Mouse (Mus musculus) lung, embryonic 16.5 days (tissue): Measurements from ENCODE around the gene Myo18a. TPM values are rescaled to one million over a fixed set of nuclear protein-coding genes. Genes with fewer than 3 reads are reported as not detected.

Source experiments
- ATAC-seq: fragments of 200-750 bp; cut with Nextera tagmentation; 2 replicates; pipeline ENCODE4 v1.8.0; 2017; ENCODE audit warnings: low read depth, mild to moderate bottlenecking, moderate library complexity
- H3K27ac ChIP-seq: fragments of 300-500 bp; sonication (generic); 2 replicates; pipeline ENCODE4 v1.5.1; 2014; ENCODE audit warnings: mild to moderate bottlenecking, control low read depth, low read length
- H3K27me3 ChIP-seq: fragments of 300-500 bp; sonication (generic); 2 replicates; pipeline ENCODE4 v1.6.1; 2014; ENCODE audit warnings: low read depth, low read length, mixed read lengths; ENCODE audit not compliant: control insufficient read depth, insufficient read depth
- H3K36me3 ChIP-seq: fragments of 300-500 bp; sonication (generic); 2 replicates; pipeline ENCODE4 v1.6.1; 2014; ENCODE audit warnings: low read length; ENCODE audit not compliant: control insufficient read depth, insufficient read depth
- H3K4me1 ChIP-seq: fragments of 300-500 bp; sonication (generic); replicated peaks from 2 replicates; pipeline ENCODE4 v1.6.1; 2014; ENCODE audit warnings: low read length, mixed read lengths; ENCODE audit not compliant: control insufficient read depth, insufficient read depth
- H3K4me2 ChIP-seq: fragments of 300-500 bp; sonication (generic); 2 replicates; pipeline ENCODE4 v1.6.1; 2014; ENCODE audit warnings: low read depth, low read length, control low read depth
- H3K4me3 ChIP-seq: fragments of 300-500 bp; sonication (generic); 2 replicates; pipeline ENCODE4 v1.5.1; 2014; ENCODE audit warnings: mild to moderate bottlenecking, low read length, control low read depth
- H3K9ac ChIP-seq: fragments of 300-500 bp; sonication (generic); 2 replicates; pipeline ENCODE4 v1.6.1; 2014; ENCODE audit warnings: low read length, control low read depth
- H3K9me3 ChIP-seq: fragments of 300-500 bp; sonication (generic); 2 replicates; pipeline ENCODE4 v1.6.1; 2016; ENCODE audit warnings: low read length; ENCODE audit not compliant: control insufficient read depth
- WGBS: fragments of 180-500 bp; shearing (Covaris S2); extraction: QIAGEN DNeasy Blood & Tissue Kit; methylation state at CpG from one replicate; pipeline ENCODE4 v1.1.7; 2014; 5-methylcytosine and 5-hydroxymethylcytosine counted together
- polyA plus RNA-seq: library from polyadenylated mRNA; unstranded; fragments of >200 nt; fragmentation: Nextera tagmentation; extraction: Ambion mirVana; gene quantifications from 2 replicates; pipeline ENCODE4 v1.2.1, GENCODE M21; 2015

Myo18a gene
- polyA plus RNA-seq, 1 experiment from 2014 or later = 39.0 TPM

DNA sequence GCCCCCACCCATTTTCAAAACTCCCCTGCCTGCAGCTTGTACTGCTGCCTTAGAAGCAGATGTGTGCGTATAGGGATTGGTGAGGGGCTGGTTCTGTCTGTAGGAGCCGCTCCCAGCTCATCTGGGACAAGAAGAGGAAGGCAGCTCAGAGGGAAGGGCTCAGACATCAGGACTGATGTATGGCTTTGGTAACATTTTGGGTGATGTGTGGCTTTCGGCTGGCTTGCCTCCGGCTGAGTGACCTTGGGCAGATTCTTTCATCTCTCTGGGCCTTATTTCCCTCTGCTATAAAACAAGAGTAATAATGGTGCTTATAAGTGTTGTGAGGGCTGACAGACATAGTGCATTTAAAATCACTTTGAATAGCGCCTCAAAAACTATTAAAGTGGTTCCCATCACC lies 26.5 kb downstream of the Myo18a start:
- Histone ChIP-seq H3K9ac (no peak overlapping the region), H3K4me3 (no peak overlapping the region), H3K27ac (peak overlapping the region; percentile 29; the same call in 1 of the 2 replicates), H3K27me3 (no peaks in the 10 kb centered on the region), H3K4me2 (no peak overlapping the region), H3K4me1 (peaks cover 59% of the 10 kb centered on the region), H3K36me3 (no peaks in the 10 kb centered on the region), H3K9me3 (no peaks in the 10 kb centered on the region)
- no peak for ATAC-seq
- WGBS = 82% methylated on average over 5 of the region's 5 CpGs

- H3K4me2 ChIP-seq = no peak overlapping the region
- H3K27ac ChIP-seq = peak overlapping the region; percentile 97
- no peaks in the 10 kb centered on the region for H3K36me3 ChIP-seq
- no peaks in the 10 kb centered on the region for H3K27me3 ChIP-seq
- no peak overlapping the region for H3K4me3 ChIP-seq
- no peaks in the 10 kb centered on the region for H3K9me3 ChIP-seq
- peak overlapping the region; percentile 27 for H3K9ac ChIP-seq
- WGBS = 11% methylated on average over 9 of the region's 9 CpGs
- no peak for ATAC-seq
- peaks cover 51% of the 10 kb centered on the region for H3K4me1 ChIP-seq
Observed at GRCm38 (mm10) chr11:77790286-77790685, 27.2 kb downstream of the Myo18a start.

DNA sequence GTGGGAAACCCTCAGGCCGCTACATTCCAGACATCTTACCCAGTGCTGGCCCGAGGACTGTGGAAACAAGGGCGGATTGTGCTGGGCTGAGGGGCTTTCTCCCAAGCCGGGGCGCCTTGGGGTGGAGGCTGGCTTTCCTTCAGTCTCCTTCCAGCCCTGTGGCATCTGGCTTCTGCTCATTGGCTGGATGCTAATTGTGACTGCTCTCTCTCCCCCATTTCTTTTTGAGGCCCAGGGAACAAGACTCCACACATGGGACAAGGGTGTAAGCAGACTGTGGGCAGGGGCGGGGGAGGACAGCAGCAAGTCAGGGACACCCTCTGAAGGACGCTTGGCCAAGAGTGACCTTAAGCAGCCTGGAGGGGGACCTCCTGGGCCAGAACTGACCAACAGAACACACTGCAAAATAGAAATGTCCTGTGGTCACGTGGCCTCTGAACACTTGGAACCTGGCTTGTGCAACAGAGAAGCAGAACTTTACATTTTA lies 28.2 kb downstream of the Myo18a start:
- H3K4me3 ChIP-seq = no peak overlapping the region
- no peaks in the 10 kb centered on the region for H3K36me3 ChIP-seq
- peak overlapping the region; percentile 27 for H3K9ac ChIP-seq
- ATAC-seq = peak; percentile 24; the same call in 1 of the 2 replicates
- peak overlapping the region; percentile 97 for H3K27ac ChIP-seq
- H3K9me3 ChIP-seq = no peaks in the 10 kb centered on the region
- no peaks in the 10 kb centered on the region for H3K27me3 ChIP-seq
- WGBS = 30% methylated on average over 8 of the region's 8 CpGs
- H3K4me1 ChIP-seq = peaks cover 41% of the 10 kb centered on the region
- no peak overlapping the region for H3K4me2 ChIP-seq

GRCm38 (mm10) chr11:77791752-77792565 lies 28.9 kb downstream of the Myo18a start:
- 23% methylated on average over 12 of the region's 12 CpGs for WGBS
- Histone ChIP-seq H3K27me3 (no peaks in the 10 kb centered on the region), H3K9me3 (no peaks in the 10 kb centered on the region), H3K27ac (peak overlapping the region; percentile 97), H3K9ac (peak overlapping the region; percentile 8; the same call in 1 of the 2 replicates), H3K4me3 (no peak overlapping the region), H3K4me2 (peak overlapping the region; percentile 52; the same call in 1 of the 2 replicates), H3K4me1 (peaks cover 37% of the 10 kb centered on the region), H3K36me3 (no peaks in the 10 kb centered on the region)
- ATAC-seq = peak; percentile 78

GRCm38 (mm10) chr11:77792566-77792909 lies 29.5 kb downstream of the Myo18a start:
- 47% methylated on average over 7 of the region's 7 CpGs for WGBS
- peak overlapping the region; percentile 52 for H3K4me2 ChIP-seq

DNA sequence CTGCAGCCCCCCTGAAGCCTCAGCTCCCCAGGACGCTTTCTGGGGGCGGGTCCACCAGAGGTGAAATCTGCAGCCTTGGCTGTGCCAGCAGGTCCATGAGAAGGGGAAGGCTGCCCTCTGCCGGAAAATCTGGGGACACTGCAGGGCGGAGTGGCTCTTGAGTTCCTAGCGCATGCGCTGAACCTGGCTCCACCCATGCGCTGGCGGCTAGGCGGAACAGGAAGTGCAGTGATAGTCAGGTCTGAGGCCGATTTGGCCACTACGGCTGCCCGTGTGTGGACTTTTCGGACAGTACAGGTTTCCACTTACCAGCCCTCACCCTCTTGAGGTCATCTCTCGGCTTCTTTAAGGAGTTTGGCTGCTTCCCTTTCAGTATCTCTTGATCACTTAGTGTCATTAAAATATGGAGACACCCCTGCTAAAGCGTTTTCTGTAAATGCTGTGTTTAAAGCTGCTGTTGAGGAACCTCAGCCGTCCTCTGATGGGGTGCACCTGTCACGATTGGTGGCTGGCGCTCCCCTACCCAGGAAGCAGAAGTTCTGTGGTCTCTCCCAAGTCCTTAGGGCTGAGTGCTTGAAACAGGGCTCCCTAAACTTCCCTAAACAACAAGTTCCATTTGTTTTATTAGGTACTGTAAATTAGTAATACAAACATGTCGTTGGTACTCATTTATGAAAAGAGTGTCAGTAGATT lies 30.3 kb downstream of the Myo18a start:
- 4% methylated on average over 19 of the region's 19 CpGs for WGBS
- H3K27ac ChIP-seq = peak overlapping the region; percentile 55
- H3K4me1 ChIP-seq = peaks cover 37% of the 10 kb centered on the region
- peak overlapping the region; percentile 52 for H3K4me2 ChIP-seq
- ATAC-seq = peak; percentile 85
- H3K9me3 ChIP-seq = no peaks in the 10 kb centered on the region
- H3K4me3 ChIP-seq = peak overlapping the region; percentile 40
- no peaks in the 10 kb centered on the region for H3K36me3 ChIP-seq
- peak overlapping the region; percentile 54 for H3K9ac ChIP-seq
- H3K27me3 ChIP-seq = no peaks in the 10 kb centered on the region

More at GRCm38 (mm10) chr11:77792566-77792909, 29.5 kb downstream of the Myo18a start:
- Histone ChIP-seq H3K36me3 (no peaks in the 10 kb centered on the region), H3K9me3 (no peaks in the 10 kb centered on the region), H3K4me3 (no peak overlapping the region), H3K9ac (peak overlapping the region; percentile 8; the same call in 1 of the 2 replicates), H3K27ac (peak overlapping the region; percentile 97), H3K4me1 (peaks cover 37% of the 10 kb centered on the region), H3K27me3 (no peaks in the 10 kb centered on the region)
- ATAC-seq = no peak

- no peaks in the 10 kb centered on the region for H3K36me3 ChIP-seq
- 72% methylated on average over 5 of the region's 5 CpGs for WGBS
Observed at GRCm38 (mm10) chr11:77795216-77795615, 32.2 kb downstream of the Myo18a start.

GRCm38 (mm10) chr11:77800491-77800868 lies 37.4 kb downstream of the Myo18a start:
- H3K4me3 ChIP-seq = peak overlapping the region; percentile 26; the same call in 1 of the 2 replicates
- H3K36me3 ChIP-seq = no peaks in the 10 kb centered on the region
- H3K9ac ChIP-seq = peak overlapping the region; percentile 6; the same call in 1 of the 2 replicates
- H3K4me1 ChIP-seq = peaks cover 27% of the 10 kb centered on the region
- H3K4me2 ChIP-seq = peak overlapping the region; percentile 48; the same call in 1 of the 2 replicates
- 45% methylated on average over 9 of the region's 9 CpGs for WGBS
- no peaks in the 10 kb centered on the region for H3K27me3 ChIP-seq
- no peaks in the 10 kb centered on the region for H3K9me3 ChIP-seq
- peak overlapping the region; percentile 75 for H3K27ac ChIP-seq
- no peak for ATAC-seq

More at GRCm38 (mm10) chr11:77795216-77795615, 32.2 kb downstream of the Myo18a start:
- Histone ChIP-seq H3K9me3 (no peaks in the 10 kb centered on the region), H3K4me3 (no peak overlapping the region), H3K27ac (no peak overlapping the region), H3K27me3 (no peaks in the 10 kb centered on the region), H3K4me1 (peaks cover 29% of the 10 kb centered on the region), H3K9ac (no peak overlapping the region), H3K4me2 (no peak overlapping the region)
- ATAC-seq = no peak
